Mouse (Mus musculus) bone marrow, adult 2 months (tissue): ENCODE results near the gene Notch1. TPM values are rescaled to one million over a fixed set of nuclear protein-coding genes. Genes with fewer than 3 reads are reported as not detected.

Source experiments
- H3K27ac ChIP-seq: fragments of 200-500 bp; 2 replicates; pipeline ENCODE4 v1.5.1; 2012; ENCODE audit warnings: low read depth, mild to moderate bottlenecking, control low read depth, inconsistent platforms, low read length; ENCODE audit not compliant: control insufficient read depth, poor library complexity, insufficient read depth
- H3K4me1 ChIP-seq: fragments of 200-500 bp; 2 replicates; pipeline ENCODE4 v1.6.1; 2011; ENCODE audit warnings: low read length; ENCODE audit not compliant: control insufficient read depth, insufficient read depth
- H3K4me3 ChIP-seq: fragments of 200-500 bp; replicated peaks from 2 replicates; pipeline ENCODE3; 2011; ENCODE audit warnings: mild to moderate bottlenecking, low read depth, low read length, control low read depth; ENCODE audit not compliant: control insufficient read depth
- CTCF ChIP-seq: fragments of 200-500 bp; IDR thresholded peaks from 2 replicates; pipeline ENCODE4 v1.5.1; 2011; ENCODE audit warnings: low read length, control low read depth; ENCODE audit not compliant: control insufficient read depth, insufficient read depth
- POLR2A ChIP-seq: fragments of 200-500 bp; IDR thresholded peaks from 2 replicates; pipeline ENCODE4 v1.6.1; 2011; ENCODE audit warnings: low read depth, mild to moderate bottlenecking, control low read depth, low read length, borderline replicate concordance; ENCODE audit not compliant: control insufficient read depth
- WGBS: fragments of 180-500 bp; shearing (Covaris S2); methylation state at CpG from one replicate; pipeline ENCODE4 v1.1.7; 2018; 5-methylcytosine and 5-hydroxymethylcytosine counted together
- polyA plus RNA-seq: library from polyadenylated mRNA; stranded (reverse); fragments of >200 nt; gene quantifications from 2 replicates; pipeline ENCODE4 v1.2.4, GENCODE M21; 2011; ENCODE audit warnings: low replicate concordance; ENCODE audit not compliant: missing spikeins, insufficient read depth, insufficient read length

Gene Notch1
- polyA plus RNA-seq, 1 experiment, result 36.9 TPM

DNA sequence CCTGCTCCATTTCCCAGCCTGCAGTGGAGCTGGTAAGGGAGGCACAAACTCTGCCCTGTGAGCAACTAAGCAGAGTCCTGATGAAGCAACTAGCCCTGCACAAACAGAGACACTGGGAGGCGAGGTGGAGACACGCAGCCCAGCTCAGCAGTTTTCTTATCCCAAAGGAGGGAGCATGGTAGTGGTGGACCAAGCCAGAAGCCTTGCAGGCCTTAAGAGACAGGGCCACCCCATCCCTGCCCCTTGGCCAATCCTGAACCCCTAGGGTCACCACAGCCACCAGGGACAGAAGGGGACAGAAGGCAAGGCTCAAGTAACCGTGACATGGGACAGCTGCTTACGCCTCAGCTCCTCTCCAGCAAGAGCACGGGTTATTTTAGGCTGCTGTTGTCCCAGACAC lies 54.8 kb downstream of the Notch1 start:
- TF ChIP-seq CTCF (no peak), POLR2A (no peak)
- no peak overlapping the region for H3K27ac ChIP-seq
- H3K4me3 ChIP-seq, result no peak overlapping the region
- no peaks in the 10 kb centered on the region; the same call in 1 of the 2 replicates for H3K4me1 ChIP-seq
- 88% methylated on average over 5 of the region's 5 CpGs for WGBS

DNA sequence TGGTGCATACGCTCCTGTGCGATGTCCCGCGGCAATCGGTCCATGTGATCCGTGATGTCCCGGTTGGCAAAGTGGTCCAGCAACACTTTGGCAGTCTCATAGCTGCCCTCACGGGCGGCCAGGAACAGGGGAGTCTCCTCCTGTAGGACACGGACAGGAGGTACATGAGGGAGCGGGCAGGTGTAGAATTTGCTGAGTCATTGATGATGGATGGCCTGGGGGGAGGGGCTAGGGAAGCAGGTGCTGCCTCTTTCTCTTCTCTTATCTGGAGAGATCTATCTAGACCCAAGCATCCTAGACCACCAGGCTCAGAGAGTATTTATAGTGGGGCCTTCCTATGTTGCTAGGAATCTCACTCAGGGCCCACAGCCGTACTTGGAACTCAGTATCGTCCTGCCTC lies 55.6 kb downstream of the Notch1 start:
- TF ChIP-seq POLR2A (no peak), CTCF (no peak)
- H3K4me3 ChIP-seq, result no peak overlapping the region
- 88% methylated on average over 13 of the region's 13 CpGs for WGBS
- H3K27ac ChIP-seq, result no peak overlapping the region
- no peaks in the 10 kb centered on the region; the same call in 1 of the 2 replicates for H3K4me1 ChIP-seq

DNA sequence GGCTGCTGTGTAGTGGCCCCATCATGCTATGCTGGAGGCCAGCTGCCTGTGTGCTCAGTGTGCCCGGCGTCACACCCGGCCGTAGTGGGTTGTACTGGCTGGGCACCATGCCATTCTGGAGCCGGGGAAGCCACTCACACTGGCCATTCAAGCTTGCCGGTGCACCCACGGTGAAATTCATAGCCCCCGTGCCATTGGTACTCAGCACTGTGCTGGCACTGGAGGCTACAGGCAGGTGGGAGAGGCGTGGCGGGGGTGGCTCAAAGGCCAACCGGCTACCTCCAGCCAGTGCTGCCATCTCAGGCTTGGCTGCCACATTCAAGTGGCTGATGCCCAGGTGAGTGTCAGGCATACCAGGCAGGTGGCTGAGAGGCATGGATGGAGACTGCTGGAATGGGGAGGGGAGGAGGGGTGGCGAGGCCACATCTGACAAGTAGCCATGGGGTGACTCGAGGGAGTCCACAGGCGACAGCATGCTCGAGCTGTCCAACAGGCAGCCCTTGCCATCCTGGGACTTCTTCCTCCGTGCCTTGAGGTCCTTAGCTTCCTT lies 56.3 kb downstream of the Notch1 start:
- TF ChIP-seq POLR2A (no peak), CTCF (no peak)
- no peak overlapping the region for H3K27ac ChIP-seq
- no peaks in the 10 kb centered on the region; the same call in 1 of the 2 replicates for H3K4me1 ChIP-seq
- no peak overlapping the region for H3K4me3 ChIP-seq
- 88% methylated on average over 16 of the region's 16 CpGs for WGBS

DNA sequence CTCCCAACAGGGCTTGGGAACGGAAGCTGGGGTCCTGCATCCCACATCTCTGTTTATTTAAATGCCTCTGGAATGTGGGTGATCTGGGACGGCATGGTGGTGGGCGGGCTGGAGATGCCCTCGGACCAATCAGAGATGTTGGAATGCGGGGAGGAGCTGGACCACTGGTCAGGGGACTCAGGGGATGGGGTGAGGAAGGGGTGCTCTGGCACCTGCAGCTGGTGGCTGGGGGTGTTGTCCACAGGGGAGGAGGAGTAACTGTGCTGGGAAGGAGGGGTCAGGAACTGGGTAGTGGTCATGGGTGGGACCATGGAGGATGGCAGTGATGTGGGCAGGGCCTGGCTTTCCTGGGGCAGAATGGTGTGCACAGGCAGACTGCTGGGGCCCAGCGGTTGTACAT lies 57.0 kb downstream of the Notch1 start:
- 85% methylated on average over 6 of the region's 6 CpGs for WGBS
- no peak overlapping the region for H3K27ac ChIP-seq
- no peaks in the 10 kb centered on the region; the same call in 1 of the 2 replicates for H3K4me1 ChIP-seq
- TF ChIP-seq CTCF (no peak), POLR2A (no peak)
- no peak overlapping the region for H3K4me3 ChIP-seq

DNA sequence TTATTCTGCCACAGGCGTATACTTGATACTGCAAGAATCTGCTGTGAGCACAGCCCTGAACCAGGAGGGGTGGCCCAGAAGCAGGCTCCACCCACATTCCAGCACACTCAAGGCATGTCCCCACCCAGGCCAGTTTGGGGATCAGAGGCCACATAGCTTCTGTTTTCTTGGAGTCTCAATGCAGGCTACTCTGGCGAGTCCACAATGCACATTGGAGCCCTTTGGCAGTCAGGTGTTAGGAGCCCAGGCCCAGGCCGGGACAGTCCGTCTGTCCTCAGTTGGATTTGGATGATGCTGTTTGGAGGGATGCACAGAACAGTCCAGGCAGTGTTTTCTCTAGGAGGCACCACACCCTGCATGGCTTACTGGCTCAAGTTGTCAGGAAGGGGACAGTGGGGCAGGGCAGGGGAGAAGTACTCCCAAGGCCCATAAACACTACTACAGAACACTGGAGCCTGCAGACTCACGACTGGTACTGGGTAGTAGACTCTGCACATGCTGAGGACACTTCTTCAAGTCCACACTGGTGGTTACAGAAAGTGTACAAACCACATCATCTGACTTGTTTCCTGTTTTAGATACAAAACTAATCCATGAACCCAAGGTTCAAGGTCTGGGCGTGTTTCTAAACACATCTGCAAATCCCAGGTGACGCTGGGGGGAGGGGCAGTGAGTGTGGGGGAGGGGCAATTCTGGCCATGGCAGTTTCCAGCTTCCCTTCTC lies 57.9 kb downstream of the Notch1 start:
- TF ChIP-seq POLR2A (no peak), CTCF (no peak)
- no peak overlapping the region for H3K27ac ChIP-seq
- H3K4me3 ChIP-seq, result no peak overlapping the region
- WGBS, result 54% methylated on average over 7 of the region's 7 CpGs
- no peaks in the 10 kb centered on the region; the same call in 1 of the 2 replicates for H3K4me1 ChIP-seq

DNA sequence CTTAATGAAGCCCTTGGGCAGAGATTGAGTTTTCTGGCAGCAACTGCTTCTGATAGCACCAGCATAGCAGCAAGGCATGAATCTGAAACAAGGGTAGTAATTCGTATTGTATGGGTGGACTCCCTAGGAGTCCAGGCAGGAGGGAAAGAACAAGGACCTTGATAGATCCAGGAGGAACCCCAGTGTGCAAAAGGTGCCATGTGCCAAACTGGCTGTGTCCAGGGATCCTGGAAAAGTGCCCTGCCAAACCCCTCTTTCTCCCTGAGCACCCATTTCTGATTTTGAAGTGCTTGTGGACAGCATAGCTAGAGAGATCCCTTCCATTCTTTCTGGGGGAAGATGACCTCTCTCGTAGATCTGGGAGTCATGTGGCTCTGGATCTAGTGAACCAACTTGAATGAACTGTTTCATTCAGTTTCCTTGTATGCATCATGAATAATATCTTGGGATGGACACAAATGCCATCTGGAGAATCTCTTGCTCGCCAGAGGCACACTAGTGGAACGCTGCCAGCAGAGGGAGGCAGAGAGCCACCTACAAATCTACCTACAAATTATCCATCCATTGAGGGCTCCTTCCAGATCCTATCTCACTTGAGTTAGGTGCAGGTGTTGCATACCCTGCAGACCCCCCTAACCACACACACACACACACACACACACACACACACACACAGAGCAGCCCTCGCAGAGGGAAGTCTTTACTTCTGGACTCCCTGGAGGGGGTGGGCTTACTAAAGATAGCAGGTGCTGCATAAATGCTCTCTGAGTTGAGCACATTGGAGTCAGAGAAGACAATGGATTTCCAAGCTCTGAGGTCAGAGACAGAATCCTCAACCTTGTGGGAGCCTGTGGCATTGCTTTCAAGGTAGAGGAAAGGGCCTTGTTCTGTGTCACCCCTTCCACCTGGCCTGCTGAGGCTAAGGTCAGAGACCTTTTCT lies 67.1 kb downstream of the Notch1 start:
- TF ChIP-seq CTCF, result peak; percentile 94
- no peak for TF ChIP-seq POLR2A
- Histone ChIP-seq H3K4me1 (peaks cover 3% of the 10 kb centered on the region), H3K4me3 (no peak overlapping the region), H3K27ac (no peak overlapping the region)
- 26% methylated on average over 5 of the region's 5 CpGs for WGBS

DNA sequence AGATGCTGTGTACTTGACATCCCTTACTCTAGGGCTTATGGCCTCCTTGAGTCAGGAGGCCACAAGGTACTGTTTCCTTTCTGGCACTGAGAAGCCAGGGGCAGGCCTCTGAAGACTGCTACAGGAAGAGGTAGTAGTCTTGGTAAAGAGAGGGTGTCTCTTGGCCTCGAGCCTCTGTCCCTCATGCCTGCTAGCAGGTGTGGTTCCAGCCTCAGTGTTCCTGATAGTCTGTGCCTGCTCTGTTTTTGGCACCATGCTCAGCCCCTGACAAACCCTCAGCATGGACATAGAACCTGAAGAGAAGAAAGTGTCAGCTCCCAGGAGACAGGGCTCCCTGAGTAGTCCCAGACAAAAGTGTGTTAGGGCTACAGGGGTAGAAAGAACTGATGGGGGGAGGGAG lies 69.0 kb downstream of the Notch1 start:
- TF ChIP-seq POLR2A (no peak), CTCF (no peak)

DNA sequence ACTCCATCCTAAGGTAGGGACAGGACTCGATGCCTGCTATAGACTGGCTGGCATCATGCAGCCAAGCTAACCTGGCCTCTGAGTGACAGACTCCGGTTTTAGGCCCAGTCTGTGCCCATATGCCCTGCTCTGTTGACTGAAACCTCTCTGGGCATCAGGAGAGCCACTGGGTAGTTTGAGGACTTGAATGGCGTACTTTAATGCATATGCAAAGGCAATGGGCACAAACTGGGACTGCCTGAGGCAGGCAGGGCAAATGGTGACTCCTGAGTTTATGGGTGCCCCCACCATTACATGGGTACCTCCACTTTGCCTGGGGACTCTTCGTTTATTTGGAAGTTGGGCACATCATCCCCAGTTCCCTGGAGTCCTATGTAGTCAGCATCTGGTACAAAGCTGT lies 69.8 kb downstream of the Notch1 start:
- H3K4me1 ChIP-seq, result peaks cover 5% of the 10 kb centered on the region
- TF ChIP-seq POLR2A (no peak), CTCF (no peak)
- H3K4me3 ChIP-seq, result no peak overlapping the region
- no peak overlapping the region for H3K27ac ChIP-seq
- WGBS, result 68% methylated on average over 4 of the region's 4 CpGs

More for the DNA sequence above, 69.0 kb downstream of the Notch1 start:
- WGBS, result 13% methylated on average over 1 of the region's 1 CpGs
- Histone ChIP-seq H3K27ac (no peak overlapping the region), H3K4me3 (no peak overlapping the region), H3K4me1 (peaks cover 5% of the 10 kb centered on the region)
